Mouse (Mus musculus): ENCODE data around the gene Tcfl5. TPM values are rescaled to one million over a fixed set of nuclear protein-coding genes. Genes with fewer than 3 reads are reported as not detected.

The Tcfl5 gene
- polyA plus RNA-seq (2012; rRNA removed): 0.97 and 1.1 TPM in 2 replicates

GRCm38 (mm10) chr2:180642555-180643260, at the start of gene Tcfl5:
Gene Tcfl5 (minus strand): TSS chr2:180642708.

GRCm38 (mm10) chr2:180597490-180597889, 45.0 kb downstream of the Tcfl5 start, which contains the start of gene Col9a3:
Gene Col9a3 (plus strand): TSS chr2:180597790.

DNA sequence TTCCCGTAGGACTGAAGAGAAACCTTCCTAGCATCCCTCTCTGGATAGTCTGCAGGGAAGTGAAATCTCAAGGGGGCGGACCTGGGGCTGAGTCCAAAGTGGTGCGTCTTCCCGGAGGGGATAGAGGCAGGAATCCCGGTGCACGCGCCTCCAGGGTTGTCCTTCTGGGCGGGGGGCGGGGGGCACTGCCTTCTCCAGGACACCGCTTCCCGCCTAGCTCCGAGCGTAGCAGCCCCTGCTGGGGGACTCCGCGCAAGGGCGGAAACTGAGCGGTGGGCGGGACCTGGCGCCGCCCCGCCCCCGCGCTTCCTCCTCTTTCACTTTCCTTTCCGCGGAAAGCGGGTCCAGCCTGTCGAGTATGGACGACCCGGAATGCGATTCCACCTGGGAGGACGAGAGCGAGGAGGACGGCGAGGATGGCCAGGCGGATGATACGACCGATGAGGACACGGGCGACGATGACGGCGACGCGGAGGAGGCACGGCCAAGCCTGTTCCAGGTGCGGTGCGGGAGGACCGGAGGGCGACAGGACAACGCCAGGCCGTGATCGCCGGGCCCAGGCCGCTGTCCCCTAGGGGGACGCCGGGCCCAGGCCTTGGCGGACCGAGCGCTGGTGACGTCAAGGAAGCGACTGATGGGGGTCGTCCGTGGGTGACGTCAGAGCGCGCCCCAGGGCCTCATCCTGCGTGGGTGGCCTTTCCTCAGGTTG, 53.2 kb downstream of the Tcfl5 start, which contains the start of gene Ogfr:
Gene Ogfr (plus strand): TSS at position 123 of the 709 bp plus-strand sequence.

DNA sequence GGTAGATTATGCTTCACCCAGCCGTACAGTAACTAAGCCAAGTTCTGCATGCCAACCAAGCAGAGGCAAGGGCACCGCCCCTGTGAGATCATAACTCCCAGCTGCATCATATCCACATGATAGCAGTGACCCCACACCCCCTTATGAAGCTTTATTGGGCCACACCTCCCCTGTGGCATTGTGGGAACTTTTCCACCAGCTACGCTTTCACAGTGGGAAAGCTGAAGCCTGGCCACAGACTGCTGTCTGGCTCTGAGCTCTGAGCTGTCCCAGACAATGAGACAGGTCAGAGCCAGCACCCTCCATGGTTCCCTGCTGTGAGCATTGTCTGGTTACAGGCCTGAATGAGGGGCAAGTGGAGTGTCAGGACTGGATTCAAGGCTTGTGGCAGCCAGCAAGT, 61.5 kb downstream of the Tcfl5 start, which contains the start of gene Mrgbp:
Gene Mrgbp (plus strand): TSS at position 303 of the 400 bp plus-strand sequence.

Other genes with a start within 250 kb of the Tcfl5 start
- gene Slco4a1, start 186.5 kb downstream of the Tcfl5 start, polyA plus RNA-seq (2012; rRNA removed): 3.9 and 4.9 TPM in 2 replicates
- gene Ntsr1, start 142.7 kb downstream of the Tcfl5 start, polyA plus RNA-seq (2012; rRNA removed): 0.12 and 0.67 TPM in 2 replicates
- gene Mrgbp, start 61.4 kb downstream of the Tcfl5 start, polyA plus RNA-seq (2012; rRNA removed): 52.6 and 61.4 TPM in 2 replicates
- 111 and 118 TPM in 2 replicates for gene Ogfr, start 53.5 kb downstream of the Tcfl5 start, polyA plus RNA-seq (2012; rRNA removed)
- gene Col9a3, start 44.9 kb downstream of the Tcfl5 start, polyA plus RNA-seq (2012; rRNA removed): 13.4 and 32.4 TPM in 2 replicates
- 39.2 and 44.3 TPM in 2 replicates for gene Dido1, start 67.3 kb upstream of the Tcfl5 start, polyA plus RNA-seq (2012; rRNA removed)
- gene Gid8, start 67.4 kb upstream of the Tcfl5 start, polyA plus RNA-seq (2012; rRNA removed): 49.7 and 60.5 TPM in 2 replicates
- gene Slc17a9, start 82.6 kb upstream of the Tcfl5 start, polyA plus RNA-seq (2012; rRNA removed): 0.84 and 1.2 TPM in 2 replicates
- 4.4 and 9.2 TPM in 2 replicates for gene Bhlhe23, start 134.2 kb upstream of the Tcfl5 start, polyA plus RNA-seq (2012; rRNA removed)